Mouse (Mus musculus): ENCODE data around the gene Neurl1b. TPM values are rescaled to one million over a fixed set of nuclear protein-coding genes. Genes with fewer than 3 reads are reported as not detected.

Neurl1b gene
- polyA plus RNA-seq, 3 experiments from 2014 or later = 1.2 TPM; not detected in 2

- no peak for ATAC-seq
Observed at GRCm38 (mm10) chr17:26397339-26397738, 17.3 kb upstream of the Neurl1b start.

DNA sequence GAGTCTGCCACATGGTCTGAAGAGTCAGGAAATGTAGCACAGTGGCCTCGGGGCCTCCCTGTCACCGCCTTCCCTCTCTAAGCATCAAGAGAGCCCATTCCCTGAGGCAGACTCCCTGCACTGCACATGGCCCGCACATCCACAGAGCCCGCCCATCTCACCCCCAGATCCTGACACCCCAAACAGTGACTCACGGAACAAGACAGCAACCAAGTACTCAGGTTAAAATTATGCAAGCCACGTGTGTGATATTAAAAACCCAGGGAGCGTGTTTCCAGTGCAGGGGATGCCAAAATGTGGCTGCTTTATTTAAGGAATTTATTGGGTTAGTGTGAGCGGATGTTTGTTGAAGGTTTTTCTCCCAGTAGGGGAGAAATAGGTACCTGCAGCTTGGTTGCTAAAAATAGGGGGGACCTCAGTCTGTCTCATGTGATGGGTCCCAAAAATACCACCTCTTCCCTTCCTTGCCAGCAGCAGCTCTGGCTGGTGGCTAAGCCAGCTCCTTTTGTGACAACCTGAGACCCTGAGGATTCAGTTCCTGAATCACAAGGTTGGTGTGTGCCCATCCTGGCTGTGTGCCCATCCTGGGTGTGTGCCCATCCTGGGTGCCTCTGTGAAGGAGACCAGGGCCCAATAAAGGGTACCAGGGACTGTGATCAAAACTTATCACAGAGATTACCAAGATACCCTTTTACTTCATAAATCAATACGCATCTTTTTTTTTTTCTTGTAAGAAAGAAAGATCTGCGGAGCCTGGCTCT, 9.1 kb upstream of the Neurl1b start:
- ATAC-seq = no peak

DNA sequence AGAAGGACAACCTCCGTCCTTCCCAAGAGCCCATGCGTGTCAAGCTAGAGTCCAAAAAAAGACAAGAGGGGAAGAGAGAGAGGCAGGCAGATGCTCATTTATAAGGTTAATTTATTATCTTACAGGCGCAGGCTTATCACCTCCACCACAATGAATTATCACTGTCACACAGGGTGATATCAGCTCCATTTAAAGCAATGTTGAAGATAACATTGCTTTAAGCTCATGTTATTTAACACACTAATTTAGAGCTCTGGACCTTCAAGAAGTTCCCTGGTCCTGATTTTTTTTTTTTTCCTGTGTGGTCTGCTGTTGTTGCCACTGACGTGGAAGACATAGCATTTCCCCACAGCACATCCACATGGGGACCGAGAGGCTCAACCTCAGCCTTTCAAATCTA, 1.7 kb upstream of the Neurl1b start:
- ATAC-seq = no peak

DNA sequence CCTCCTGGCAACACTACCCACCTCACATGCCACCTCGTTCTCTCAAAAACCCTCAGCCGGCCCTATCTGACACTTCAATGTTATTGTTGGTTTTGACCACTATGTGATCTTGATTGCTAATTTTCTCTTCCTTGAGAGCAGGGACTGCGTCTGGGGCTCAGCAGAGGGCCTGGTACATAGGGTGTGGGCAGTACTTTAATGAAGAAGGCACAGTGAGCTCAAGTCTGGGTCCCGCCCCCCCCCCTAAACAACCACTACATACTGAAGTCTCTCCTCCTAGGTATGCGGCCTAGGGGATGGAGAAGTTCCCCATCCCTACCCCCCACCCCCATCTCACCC, 476 bp upstream of the Neurl1b start:
- ATAC-seq = no peak

DNA sequence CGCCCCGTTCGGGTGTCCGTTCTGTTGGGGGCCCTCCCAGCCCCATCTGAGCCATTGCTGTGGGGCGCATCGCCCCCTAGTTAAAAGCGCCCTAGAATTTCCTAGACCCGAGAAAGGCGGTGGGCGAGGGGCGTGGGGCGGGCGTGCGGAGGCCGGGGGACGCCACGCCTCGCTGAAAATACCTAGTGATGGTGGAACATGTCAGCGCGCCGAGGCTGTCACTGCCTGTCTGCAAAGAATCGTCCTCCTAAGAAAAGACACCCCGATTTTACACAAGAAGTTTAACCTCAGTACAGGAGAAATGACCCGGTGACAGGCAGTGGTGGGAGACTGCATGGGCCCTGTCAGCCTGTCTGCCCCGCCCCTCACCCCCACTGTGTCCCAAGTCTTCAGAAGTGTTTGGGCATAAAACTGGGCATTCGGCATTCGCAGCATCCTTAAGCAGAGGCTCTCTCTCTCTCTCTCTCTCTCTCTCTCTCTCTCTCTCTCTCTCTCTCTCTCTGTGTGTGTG, 781 bp downstream of the Neurl1b start:
- ATAC-seq = no peak

DNA sequence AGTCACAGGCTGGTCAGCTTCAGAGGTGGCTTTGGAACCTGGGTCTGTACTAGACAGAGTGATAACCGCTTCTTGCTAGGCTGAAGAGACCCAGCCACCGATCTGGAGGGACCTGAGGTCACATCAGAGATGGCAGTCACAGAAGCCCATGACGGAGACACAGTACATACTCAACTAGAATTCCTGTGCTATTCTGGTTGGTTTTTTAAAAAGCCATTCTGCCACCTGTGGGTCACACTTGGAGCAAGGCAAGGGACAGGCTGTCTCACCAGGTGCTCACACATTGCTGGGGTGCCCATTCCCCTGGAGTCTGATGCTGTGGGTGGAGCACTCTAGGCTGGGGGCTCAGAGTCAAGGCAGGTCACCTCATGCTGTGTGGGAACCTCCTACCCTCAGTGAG, 1.5 kb downstream of the Neurl1b start:
- ATAC-seq = no peak

- ATAC-seq = no peak
Observed at GRCm38 (mm10) chr17:26417770-26418421, 3.3 kb downstream of the Neurl1b start.

DNA sequence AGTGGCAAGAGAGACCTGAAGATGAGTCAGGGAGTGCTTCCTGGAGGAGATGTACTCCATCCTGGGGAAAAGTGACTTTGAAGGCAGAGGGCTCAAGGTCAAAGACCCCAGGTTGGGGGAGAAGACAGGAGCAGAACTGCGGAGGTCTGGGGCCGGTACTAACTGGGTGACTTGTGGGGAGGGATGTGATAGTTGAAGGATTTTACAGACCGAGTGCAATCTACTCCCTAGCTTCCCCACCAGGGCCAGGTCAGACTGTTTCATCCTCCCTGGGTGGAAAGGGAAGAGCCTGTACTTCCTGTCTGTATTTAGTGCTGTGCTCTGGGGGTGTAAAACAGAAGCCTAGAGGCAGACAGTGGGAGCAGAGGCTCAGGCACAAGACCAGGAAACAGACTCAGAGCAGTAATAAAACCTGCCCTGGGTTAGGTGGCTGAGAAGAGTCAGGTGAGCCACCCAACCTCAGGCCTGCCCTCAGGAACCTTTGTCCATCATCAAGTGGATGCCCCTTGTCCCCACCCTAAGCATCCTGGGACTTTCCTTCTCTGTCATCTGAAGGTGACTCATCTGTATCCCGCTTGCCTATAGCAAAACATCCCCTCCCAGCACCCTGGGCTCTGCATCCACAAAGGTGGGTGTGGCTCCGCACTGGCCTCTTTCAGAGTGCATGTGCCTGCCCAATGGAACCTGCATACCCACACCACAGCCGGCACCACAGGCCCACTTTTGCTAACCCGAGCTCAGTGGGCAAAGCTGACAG, 6.0 kb downstream of the Neurl1b start:
- ATAC-seq = no peak

GRCm38 (mm10) chr17:26421561-26421960, 6.9 kb downstream of the Neurl1b start:
- no peak for ATAC-seq

GRCm38 (mm10) chr17:26422390-26422789, 7.8 kb downstream of the Neurl1b start:
- ATAC-seq = no peak

GRCm38 (mm10) chr17:26423967-26424641, 9.5 kb downstream of the Neurl1b start:
- ATAC-seq = no peak

DNA sequence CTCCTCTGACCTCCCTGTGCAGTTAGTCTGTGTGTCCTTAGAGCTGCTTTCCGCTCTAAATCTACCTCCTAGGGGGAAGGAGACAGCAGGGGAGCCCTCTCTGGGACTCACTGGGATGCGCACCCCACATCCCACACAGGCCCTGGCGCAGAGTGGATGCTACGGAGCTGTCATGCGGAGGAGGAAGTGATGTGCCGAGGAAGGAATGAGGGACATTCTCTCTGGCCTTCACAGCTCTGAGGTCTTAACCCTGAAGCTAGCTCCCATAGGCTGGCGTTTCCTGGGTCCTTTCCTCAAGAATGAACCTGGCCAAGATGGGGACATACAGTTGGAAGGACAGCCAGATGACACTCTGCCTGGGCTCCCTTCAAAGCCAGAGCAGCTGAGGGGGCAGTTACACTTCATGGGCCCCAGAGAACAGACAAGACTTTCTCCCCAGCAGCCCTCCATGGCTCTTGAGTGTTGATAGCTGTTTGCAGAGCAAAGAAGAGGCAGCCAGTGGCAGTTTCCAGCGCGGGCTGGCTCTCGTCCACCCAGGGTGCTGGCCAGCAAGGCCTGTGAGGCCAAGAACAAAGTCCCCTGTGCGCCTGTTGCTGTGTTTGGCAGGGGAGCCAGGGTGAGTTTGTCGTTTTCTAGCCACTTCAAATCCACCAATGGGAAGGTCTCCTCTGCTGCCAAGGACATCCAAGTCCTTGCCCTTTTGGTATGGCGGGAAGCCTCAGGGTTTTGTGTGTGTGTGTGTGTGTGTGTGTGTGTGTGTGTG, 10.5 kb downstream of the Neurl1b start:
- ATAC-seq = no peak

DNA sequence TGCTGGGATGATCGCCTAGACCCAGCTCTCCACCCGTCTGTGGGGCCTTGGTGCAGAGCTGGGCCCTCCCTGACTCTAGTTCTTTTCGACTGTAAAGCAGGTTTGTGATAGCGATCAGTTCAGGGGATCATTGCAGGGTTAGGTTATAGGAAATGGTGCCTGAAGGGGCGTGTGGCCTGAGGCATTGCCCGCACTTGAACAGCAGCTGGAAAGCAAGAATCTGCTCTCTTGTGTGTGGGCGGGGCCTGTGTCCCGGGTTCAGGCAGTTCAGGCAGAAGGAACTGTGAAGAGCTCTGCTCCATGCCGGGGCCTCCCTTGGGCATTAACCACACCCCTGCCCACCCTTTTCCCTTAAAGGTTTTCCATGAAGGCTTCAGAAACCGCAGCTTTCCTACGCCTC, 18.7 kb downstream of the Neurl1b start:
- ATAC-seq = no peak

- ATAC-seq = no peak
Observed at GRCm38 (mm10) chr17:26437089-26437815, 22.6 kb downstream of the Neurl1b start.

DNA sequence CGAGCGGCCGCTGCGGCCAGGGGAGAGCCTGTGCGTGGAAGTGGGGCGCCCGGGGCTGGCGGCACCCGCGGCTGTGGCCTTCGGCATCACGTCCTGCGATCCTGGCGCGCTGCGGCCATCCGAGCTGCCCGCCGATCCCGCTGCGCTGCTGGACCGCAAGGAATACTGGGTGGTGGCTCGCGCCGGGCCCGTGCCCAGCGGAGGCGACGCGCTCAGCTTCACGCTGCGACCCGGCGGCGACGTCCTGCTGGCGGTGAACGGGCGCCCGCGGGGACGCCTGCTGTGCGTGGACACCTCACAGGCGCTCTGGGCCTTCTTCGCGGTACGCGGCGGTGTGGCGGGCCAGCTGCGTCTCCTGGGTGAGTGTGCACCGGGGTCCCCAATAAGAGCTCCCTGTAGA, 24.4 kb downstream of the Neurl1b start:
- no peak for ATAC-seq

DNA sequence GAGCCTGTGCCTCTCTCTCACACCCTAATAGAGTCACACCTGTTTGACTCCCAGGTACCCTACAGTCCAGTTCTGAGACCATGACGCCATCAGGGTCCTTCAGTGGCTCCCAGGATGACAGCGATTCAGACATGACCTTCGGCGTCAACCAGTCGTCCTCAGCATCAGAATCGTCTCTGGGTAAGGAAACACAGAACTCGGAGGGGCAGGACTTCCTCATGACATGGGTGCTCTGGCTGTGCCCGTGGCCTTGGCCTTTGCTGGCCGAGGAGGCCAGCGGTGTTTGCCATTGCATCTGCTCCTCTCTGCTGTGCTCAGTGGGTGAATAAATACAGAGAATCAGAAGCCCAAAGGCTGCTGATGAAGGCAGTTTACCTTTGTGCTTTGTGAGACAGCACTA, 26.4 kb downstream of the Neurl1b start:
- ATAC-seq = no peak

DNA sequence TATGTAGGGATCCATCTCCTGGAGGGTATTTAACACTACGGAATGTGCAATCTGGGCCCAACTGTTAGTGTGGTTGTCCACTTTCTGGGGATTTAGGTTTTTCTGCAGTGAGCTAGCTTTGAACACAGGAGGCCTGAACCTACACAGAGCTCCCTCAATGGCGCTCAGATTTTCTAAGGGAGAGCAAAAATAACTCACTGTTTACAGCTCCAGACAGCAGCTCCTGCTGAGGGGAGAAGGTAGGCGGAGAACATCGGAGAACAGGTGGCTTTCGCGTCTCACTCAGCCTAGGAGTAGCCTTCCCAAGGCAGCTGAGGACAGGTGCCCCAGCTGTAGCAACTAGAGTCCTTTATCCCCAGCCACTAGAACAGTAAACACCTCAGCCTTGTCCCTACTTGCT, 27.6 kb downstream of the Neurl1b start:
- no peak for ATAC-seq

DNA sequence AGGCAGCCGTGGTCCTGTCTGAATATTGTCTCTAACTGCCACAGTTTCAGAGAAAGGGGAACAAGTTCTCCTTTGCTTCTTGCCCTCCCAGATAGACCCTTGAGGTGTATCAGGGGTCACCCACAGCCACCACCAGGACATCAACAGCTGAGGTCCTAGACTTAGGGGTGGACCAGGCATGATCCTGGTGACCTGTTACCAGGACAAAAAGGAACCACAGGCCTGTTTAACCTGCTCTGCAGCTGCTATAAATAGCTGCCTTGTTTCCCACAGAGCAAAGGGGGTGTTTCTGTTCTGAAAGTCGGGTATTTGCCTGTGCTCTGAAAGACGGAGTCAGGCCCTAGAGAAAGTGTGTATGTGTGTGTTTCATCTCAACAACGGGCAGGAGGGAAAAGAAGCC, 29.2 kb downstream of the Neurl1b start:
- no peak for ATAC-seq

GRCm38 (mm10) chr17:26449472-26449871, 34.8 kb downstream of the Neurl1b start:
- ATAC-seq = no peak

DNA sequence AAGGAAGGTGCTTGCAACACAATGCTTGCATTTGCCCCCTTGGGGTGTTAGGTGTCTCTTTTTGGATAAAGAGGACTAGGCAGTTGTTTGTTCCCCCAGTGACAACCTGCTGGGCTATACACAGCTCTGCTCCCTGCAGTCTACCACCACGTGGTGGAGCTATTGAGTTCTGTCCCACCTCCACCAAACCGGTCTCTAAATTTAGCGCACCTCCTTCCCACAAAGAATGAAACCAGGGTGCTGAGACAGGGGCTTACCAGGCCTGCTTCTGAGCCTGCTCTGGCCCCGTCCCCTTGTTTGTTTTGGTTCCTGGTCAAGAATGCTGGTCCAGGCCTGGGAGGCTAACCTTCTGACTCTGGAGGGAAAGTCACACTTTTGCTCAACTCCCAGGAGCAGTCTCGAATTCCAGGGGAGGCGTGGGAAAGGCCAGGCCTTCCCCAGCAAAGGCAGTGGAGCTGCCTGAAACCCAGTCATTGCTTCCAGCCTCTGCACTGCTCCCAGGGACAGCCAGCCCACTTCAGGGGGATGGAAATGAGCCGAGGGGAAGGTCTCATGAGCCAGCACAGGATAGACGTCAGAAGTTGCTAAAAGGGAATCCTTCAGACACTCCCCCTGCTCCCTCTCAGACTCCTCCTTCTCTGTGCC, 37.1 kb downstream of the Neurl1b start:
- no peak for ATAC-seq

DNA sequence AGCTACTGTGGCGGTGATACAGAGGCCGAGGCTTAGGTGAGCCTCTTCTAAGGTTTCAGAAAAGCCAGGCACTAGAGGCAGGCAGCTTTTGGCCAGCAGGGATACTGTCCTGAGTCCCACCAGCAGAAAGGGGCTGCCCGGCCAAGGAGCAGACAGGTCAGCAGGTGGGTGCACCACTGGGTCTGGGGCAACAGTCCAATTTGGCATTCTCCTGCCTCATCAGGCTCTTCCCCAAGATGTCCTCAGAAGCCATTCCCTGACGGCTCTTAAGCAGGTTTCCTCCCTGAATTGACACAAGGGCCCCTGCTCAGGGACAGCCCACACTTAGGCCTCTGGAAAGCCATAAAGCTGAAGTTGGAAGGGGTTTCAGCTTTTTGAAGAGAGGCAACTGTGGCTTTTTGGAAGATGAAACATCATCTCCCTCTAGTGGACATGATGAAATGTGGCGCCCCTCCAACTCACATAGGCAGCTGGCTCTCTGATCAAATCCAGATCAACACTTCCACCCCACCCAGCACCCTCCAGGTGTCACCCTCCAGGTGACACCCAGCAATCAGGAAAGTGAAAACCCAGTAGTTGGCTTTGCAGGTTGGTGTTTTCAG, 37.8 kb downstream of the Neurl1b start:
- no peak for ATAC-seq
